Mouse (Mus musculus) ovary, postnatal 36 days (tissue): ENCODE data around the gene Hs3st4.

ENCODE experiments used
- DNase-seq: peaks from one replicate; pipeline ENCODE4 v3.0.0; 2022; ENCODE audit warnings: low spot score, mixed read lengths

Gene Hs3st4

GRCm38 (mm10) chr7:124347218-124348017, 364.7 kb downstream of the Hs3st4 start:
- no peak for DNase-seq

DNA sequence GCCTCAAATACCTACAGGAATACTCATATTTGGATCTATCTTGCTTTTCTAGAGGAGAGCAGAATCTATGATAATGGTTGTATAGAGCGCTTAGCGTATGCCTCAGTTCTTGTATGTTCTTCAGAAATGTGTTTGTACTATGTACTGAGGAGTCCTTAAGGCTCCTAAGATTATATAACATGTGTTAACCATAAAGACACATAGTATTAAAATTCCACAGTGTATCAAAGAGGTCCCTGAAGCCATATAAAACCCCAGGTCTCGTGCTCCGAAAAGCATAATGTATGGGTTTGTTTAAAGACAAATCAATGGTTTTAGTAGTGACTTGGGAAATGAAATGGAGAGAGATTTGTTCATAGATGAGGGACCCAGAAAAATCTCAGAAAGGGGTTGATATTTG, 371.4 kb downstream of the Hs3st4 start:
- no peak for DNase-seq

DNA sequence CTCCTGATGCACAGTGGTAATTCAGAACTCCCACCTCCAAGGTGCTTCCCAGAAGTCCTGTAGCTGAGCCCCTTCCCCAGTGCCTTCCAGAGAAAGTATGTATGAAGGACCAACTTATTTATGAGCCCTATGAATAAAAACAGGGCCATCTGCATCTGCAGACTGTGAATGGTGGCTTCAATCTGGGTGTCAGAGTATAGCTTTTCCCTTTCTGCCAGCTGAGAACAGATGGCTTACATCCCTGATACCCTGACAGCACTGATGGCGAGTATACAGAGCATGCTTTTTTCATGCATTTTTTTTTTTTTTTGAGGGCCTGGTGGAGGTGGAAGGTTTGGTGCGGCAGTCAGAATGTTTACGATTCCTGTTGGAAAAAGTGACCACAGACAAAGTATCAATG, 375.4 kb downstream of the Hs3st4 start:
- DNase-seq = no peak

DNA sequence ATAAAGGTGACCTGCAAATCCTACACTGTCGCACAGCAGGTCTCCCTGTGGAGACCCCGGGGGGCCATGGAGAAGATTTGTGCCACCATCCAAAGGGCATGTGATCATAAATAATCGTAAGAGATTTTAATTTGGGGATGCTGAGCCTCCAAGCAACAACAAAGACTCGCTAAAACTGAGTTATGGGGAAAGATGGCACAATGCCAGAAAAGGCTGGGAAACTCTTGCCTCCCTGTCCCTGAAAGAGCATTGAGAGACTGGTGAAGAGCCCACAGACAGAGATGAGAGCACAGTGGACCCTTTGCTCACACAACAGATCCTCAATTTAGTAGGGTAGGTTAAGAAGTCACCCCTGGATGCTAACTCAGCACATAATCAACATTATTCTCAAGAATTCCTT, 377.2 kb downstream of the Hs3st4 start:
- DNase-seq = no peak

GRCm38 (mm10) chr7:124372297-124372696, 389.6 kb downstream of the Hs3st4 start:
- no peak for DNase-seq

DNA sequence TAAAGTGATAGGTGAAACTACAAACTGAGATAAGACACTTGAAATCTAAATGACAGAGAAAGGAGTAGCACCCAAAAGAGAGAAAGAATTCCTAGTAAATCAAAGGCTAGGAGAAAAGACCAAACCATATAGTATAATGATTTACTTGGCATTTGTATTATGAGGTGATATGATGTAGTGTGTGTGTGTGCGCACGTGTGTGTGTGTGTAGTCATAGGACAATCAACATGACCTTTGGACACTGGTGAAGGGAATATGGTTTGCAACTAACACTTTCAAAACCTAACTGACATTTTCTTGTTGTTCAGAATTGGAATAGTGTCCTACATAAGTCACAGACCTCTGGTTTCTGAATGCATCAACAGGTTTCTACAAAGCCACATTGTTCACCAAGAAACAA, 390.0 kb downstream of the Hs3st4 start:
- no peak for DNase-seq

- DNase-seq = no peak
Observed at GRCm38 (mm10) chr7:124383489-124383888, 400.8 kb downstream of the Hs3st4 start.

GRCm38 (mm10) chr7:124399184-124399583, 416.5 kb downstream of the Hs3st4 start:
- no peak for DNase-seq

DNA sequence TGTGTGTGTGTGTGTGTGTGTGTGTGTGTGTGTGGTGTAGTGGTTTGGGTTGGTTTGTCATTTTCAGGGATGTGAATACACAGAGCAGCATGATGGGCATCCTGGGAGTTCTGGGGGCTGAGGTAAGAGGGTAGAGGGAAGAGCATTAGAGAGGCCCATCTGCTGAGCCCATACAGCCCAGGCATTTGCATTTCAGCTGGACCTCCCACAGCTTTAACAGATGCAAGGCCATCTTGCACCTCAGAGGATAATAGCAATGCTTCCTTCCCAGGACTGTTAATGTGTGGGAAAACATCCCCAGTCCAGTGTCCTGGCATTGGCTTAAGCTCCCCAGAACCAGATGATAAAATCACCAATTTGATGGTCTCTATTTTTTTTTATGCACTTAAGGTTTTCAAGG, 444.3 kb downstream of the Hs3st4 start:
- no peak for DNase-seq
